Mouse (Mus musculus) telencephalon, adult 2 months (tissue): ENCODE results near the gene Hnrnpc.

Experiments used
- DNase-seq: peaks from one replicate; pipeline ENCODE4 v3.0.0-alpha.2; 2011; ENCODE audit warnings: low read depth, low spot score

Gene Hnrnpc

DNA sequence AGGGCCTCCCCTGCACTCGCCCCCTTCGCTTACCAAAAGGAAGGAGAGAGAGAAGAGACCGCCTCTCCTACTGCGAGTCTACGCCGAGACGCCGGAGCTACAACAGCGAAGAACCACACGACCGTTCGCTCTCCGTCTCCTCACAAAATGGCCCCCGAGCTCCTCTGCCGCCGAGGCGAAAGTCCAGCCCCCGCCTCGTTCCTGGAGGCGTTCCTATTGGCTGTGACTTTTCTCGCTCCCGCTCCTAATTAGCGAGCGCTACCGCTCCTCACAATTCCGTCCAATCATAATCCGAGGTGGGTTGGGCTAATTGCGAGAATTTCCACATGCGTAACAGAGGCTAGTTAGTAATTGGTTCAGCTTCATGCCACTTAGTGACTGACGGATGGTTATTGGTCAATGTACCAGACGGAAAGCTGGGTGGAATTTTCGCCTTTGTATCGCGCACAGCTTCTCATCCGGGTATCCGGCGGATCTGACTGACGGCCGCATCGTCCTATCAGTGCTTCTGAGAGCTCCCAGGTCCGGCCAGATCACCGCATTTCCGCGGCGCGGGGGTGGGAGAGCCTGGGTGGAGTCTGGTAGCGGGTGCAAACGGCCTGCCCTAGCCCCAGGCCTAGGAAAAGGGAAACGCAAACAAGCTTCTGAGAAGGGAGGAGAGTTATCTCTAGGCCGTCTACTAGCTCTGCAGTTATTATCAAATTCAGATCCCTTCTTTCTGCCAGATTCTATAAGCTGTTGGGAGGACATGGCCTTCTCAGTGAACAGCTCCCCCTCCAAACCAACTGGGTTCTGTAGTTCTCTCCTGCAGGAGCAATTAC lies at the start of gene Hnrnpc:
TSS of gene Hnrnpc (minus strand) at position 173 of the 821 bp plus-strand sequence.
- DNase-seq = peak; percentile 100

- no peak for DNase-seq
Observed at GRCm38 (mm10) chr14:52152613-52153012, 48.8 kb upstream of the Hnrnpc start.

DNA sequence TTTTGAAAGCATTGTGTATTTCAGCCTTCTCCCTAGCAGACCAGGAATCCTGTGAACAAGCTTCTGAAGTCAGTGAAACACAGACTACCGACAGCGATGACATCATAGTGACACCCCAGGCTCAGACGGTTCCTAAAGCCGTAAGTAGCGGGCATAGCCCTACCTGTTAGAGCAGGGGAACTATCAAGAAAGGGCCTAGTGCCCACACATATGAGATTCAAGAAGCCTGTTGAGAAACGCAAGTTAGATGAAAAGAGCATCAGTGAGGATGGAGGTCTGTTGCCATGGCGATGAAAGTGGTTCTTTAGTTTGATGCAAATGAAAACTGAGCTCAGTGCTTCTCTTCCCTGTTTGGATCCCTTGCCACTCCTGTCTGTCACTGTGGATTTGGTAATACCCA lies 48.4 kb upstream of the Hnrnpc start:
- peak; percentile 43 for DNase-seq

DNA sequence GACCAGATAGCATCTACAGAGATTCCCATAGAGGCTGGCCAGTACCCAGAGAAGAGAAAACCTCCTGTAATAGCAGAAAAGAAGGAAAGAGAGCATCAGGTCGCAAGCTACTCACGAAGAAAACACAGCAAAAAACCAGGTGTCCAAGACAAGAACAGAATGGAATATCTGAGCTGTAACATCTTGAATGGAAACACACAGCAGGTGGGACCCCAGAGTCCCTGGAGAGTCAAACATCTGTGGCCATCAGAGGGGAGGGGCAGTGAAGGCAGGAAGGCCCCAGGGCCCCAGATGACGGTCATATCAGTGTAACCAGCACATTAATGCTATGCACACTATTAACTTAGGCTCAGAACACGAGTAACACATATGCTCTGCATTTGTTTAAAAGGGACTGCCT lies 46.1 kb upstream of the Hnrnpc start:
- no peak for DNase-seq

DNA sequence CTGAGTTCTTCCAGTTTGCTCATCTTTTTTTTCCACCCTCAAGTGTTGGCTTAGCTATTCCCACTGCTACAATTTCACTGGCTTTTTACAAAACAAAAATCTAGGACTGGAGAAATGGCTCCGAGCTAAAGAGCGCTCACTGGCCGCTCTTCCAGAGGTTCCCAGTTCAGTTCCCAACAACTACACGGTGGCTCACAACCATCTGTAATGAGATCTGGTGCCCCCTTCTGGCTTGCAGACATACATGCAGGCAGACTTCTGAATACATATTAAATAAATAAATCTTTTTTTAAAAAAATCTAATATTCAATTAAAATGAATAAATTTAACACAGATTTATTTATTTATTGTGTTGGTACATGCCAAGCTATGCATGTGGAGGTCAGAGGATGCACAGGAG lies 42.7 kb upstream of the Hnrnpc start:
- DNase-seq = no peak

GRCm38 (mm10) chr14:52144165-52144564 lies 40.3 kb upstream of the Hnrnpc start:
- no peak for DNase-seq

GRCm38 (mm10) chr14:52141445-52142127 lies 37.8 kb upstream of the Hnrnpc start:
- DNase-seq = no peak

GRCm38 (mm10) chr14:52140577-52141444 lies 37.0 kb upstream of the Hnrnpc start:
- no peak for DNase-seq

DNA sequence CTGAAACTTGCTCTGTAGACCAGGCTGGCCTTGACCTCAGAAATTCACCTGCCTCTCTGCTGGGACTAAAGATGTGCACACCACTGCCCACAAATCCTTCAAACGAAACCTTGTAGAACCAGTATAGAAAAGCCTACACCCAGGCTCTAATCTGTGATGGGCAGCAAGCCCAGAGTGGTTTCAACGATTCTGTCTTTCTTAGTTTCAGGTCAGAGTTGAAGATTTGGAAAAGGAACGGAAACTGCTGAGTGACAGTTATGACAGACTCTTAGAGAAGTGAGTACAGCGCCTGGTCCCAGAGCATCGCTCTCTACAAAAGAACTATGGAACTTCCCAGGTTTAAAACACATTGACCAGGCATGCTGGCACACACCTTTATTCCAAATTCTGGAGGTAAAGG lies 29.8 kb upstream of the Hnrnpc start:
- no peak for DNase-seq

DNA sequence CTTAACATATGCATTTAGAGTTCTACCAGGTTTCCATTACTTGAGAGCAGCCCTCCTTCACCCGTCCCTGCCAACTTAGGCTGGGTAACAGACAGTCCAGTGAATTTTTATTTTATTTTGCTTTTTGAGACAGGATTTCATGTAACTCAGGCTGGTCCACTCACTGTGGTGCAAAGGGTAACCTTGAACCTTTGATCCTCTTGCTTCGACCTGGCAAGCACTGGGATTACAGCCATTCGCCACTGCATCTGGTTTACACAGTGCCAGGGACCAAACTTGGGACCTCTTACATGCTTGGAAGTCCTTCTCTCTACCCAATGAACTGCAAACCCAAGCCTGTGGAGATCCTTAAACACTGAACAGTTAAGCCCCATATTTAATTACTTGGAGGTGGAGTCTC lies 20.8 kb upstream of the Hnrnpc start:
- no peak for DNase-seq

DNA sequence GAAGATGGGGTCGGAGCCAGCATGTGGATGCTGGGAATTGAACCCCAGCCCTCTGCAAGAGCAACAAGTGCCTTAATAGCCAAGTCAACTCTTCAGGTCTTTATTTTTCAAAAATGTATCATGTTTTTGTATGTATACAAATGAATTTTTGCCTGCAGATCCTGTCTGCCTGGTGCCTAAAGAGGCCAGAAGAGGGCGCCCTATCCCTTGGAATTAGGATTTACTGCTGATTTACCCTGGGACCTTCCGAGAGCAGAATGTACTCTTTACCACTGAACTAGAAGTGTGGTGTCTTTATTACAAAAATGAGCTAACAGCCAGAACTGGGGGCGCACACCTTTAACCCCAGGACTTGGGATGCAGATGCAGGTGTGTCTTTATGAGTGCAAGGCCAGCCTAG lies 20.1 kb upstream of the Hnrnpc start:
- DNase-seq = no peak

DNA sequence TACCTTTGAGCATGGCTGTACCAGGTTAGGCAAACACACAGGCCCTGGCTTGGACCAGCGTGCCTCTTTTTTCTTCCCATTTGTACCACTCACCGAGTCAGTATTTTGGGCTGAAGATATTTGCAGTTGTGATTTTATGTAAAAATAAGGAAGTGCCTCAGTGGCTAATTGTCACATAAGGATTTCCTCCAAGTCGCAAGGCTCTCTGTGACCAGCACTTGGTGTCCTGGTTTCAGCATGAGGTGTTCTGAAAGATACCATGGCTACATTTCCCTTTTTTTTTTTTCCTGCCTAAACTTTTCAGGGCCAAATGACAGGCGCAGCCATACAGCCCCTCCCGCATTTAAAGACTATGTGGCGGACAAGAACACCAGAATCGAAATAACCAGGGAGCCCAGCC lies 16.3 kb upstream of the Hnrnpc start:
- DNase-seq = no peak

- no peak for DNase-seq
Observed at GRCm38 (mm10) chr14:52118823-52119608, 15.2 kb upstream of the Hnrnpc start.

GRCm38 (mm10) chr14:52118456-52118822 lies 14.6 kb upstream of the Hnrnpc start:
- DNase-seq = no peak

GRCm38 (mm10) chr14:52117241-52117640 lies 13.4 kb upstream of the Hnrnpc start:
- DNase-seq = no peak

- no peak for DNase-seq
Observed at GRCm38 (mm10) chr14:52114101-52114500, 10.3 kb upstream of the Hnrnpc start.

DNA sequence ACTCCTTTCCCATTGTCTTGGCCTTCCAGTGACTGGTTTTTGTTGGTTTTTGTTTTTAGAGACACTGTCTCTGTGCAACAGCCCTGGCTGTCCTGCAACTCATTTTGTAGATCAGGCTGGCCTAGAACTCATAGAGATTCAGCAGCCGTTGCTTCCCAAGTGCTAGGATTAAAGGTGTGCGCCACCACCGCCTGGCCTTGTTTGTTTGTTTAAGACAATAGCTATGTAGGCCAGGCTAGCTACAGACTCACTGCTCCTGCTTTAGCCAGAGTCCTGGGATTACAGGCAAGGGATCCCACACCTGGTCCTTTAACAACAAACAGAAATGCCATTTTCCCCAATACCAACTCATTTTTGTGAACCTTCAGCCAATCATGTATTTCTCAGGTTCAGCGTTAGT lies 6.5 kb upstream of the Hnrnpc start, which contains the start of gene Rpgrip1:
TSS of gene Rpgrip1 (plus strand) at position 359 of the 400 bp plus-strand sequence.
- DNase-seq = no peak

DNA sequence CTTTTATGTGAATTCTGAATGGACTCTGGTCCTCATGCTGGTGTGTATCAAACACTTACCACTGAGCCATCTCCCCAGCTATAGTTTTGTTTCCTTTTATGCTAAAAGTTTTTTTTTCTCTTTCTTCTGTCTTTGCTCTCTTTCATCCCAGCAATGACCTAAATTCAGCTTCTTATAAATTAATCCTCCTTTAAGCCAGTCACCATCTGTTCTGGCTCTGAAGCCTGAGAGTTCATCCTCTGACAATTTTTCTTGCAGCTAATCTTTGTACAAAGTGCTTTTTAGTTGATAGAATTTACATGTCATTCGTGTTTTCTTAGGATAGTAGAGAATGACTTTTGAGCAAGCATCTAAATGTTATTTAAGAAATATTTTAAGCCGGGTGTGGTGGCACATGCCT lies 4.2 kb upstream of the Hnrnpc start:
- no peak for DNase-seq

- no peak for DNase-seq
Observed at GRCm38 (mm10) chr14:52106741-52107140, 2.9 kb upstream of the Hnrnpc start.

DNA sequence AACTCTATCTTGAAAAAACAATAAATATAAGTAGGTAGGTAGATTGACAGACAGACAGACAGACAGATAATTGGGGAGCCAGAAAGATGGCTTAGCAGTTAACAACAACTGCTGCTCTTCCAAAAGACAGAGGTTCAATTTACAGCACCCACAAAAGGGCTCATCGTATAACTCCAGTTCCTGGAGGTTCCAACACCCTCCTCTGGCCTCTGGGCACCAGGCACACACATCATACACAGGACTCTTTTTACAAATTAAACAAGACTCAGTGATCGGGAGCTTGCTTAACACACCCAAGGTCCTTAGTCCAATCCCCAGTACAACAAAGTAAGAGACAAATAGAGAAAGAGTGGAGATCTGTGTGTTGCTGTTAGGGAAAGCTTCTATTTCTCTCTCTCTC lies 1.5 kb upstream of the Hnrnpc start:
- no peak for DNase-seq

DNA sequence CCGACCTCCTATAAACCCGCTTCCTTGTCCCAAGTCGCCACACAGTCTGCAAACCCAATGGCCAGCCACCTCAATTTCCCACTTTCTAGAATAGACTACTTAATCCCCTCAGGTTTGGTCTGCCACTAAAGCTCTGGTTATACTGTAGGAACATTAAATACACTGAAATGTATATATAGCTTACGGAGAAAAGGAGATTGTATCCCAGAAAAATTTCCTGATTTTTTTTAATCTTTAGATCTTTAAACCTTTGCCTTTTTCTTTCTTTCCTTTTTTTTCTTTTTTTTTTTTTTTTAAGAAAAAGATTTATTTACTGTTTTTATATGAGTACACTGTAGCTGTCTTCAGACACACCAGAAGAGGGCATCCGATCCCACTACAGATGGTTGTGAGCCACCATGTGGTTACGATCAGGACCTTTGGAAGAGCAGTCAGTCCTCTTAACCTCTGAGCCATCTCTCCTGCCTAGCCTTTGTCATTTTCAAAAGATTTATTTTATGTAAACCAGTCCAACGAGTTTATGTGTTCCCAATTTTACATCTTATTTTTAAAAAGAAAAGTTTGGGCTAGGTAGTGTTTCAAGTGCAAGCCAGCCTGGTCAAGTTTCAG lies 953 bp upstream of the Hnrnpc start:
- no peak for DNase-seq
